Mouse (Mus musculus): ENCODE measurements at regions not wholly inside any gene's neighbourhood (a gene's known extent, or its start where the extent isn't known, plus 50 kb on each side); places are given as distances from the start of the nearest gene placed in this dataset.

DNA sequence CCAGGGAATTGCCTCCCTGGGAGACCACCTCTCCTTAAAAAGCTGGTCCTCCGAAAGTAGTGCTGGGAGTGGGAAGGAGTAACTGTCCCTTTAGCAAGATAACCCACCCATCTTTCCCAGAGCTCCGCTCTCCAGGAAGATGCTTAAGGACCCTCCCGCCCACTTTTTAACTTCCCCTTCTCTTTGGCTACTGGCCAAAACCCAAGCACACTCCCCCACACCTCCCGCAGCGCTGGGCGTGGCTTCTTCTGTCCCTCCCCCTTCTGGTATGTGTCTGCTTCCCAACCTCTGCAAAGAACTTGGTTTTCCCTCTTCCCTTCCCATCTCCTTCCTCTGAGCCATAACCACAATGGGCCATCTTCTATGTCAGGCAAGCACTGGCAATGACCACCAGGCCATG lies 85.4 kb downstream of the Rpap3 start:
- ATAC-seq (ENCODE audit: low TSS enrichment) = no peak

DNA sequence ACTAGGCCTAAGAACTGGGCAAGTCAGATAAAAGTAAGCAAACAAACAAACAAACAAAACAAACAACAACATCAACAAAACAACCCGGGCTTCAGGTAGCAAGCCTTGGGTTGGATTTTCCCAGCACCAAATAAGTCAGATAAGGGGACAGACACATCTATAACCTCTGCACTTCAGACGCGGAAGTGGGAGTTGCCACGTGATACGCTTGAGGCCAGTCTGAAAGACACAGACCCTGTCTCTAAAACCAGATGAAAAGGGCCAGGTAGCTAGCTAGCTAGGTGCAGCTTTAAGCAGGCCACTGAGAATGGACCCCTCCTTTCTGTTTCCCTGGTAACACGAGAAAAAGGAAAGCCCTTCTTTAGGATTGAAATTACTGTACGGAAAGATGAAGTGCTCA lies 85.9 kb downstream of the Rpap3 start:
- ATAC-seq (ENCODE audit: low TSS enrichment) = no peak

- ATAC-seq (ENCODE audit: low TSS enrichment) = no peak
Observed at GRCm38 (mm10) chr15:97612325-97612724, 93.3 kb downstream of the Rpap3 start.

DNA sequence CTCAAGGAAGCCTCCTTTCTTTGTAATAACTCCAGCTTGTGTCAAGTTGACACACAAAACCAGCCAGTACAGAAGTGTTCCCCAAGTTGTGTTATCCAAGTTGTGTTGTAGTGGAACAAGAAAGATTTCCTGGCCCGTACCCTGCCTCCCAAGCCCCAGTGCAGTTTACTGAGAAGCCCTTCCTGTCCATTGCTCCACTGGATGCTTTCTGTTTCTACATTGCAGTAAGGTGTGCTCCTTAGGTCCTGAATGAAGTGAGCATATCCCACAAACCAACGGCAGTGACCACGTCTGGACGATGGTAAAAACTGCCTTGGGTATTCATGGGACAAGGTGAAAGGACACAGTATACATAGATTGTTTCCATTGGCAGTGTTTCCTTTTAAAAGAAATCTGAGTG lies 94.9 kb downstream of the Rpap3 start:
- no peak for ATAC-seq (ENCODE audit: low TSS enrichment)

DNA sequence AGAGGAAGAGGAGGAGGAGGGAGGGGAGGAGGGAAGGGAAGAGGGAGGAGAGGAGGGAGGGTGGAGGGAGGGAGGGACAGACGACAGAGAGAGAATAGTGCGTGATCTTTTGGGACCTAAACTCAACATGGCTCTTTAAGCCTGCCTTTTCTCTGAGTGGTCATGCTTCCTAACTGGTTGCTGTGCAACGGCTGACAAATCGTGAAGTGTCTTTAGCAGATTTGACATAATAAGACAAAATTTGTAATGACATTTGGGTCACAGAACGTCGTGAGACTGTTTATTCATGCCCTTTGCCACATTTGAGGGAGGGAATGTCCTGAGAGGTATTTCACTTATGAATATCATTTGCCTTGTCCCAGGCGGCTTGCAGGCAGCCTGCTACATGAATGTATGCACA lies 96.1 kb downstream of the Rpap3 start:
- no peak for ATAC-seq (ENCODE audit: low TSS enrichment)

DNA sequence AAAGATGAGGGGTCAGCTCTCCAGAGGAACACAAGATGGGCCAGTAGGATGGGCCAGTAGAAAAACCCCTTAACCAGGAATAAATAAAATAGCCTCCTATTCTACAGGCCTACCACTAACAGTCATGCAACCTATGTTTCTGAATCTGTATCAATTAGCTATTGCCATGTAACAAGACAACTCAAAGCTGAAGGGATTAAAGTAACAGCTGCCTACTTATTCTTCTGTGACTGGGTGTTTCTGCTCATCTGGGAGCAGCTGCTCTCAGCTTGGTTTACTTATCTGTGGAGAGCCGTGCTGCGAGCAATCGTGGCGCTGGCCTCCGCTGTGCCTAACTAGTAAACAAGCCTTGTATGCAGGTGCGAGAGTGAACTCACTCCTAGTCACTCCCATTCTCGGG lies 97.0 kb downstream of the Rpap3 start:
- ATAC-seq (ENCODE audit: low TSS enrichment) = no peak

- ATAC-seq (ENCODE audit: low TSS enrichment) = no peak
Observed at GRCm38 (mm10) chr15:97607617-97608206, 97.9 kb downstream of the Rpap3 start.

DNA sequence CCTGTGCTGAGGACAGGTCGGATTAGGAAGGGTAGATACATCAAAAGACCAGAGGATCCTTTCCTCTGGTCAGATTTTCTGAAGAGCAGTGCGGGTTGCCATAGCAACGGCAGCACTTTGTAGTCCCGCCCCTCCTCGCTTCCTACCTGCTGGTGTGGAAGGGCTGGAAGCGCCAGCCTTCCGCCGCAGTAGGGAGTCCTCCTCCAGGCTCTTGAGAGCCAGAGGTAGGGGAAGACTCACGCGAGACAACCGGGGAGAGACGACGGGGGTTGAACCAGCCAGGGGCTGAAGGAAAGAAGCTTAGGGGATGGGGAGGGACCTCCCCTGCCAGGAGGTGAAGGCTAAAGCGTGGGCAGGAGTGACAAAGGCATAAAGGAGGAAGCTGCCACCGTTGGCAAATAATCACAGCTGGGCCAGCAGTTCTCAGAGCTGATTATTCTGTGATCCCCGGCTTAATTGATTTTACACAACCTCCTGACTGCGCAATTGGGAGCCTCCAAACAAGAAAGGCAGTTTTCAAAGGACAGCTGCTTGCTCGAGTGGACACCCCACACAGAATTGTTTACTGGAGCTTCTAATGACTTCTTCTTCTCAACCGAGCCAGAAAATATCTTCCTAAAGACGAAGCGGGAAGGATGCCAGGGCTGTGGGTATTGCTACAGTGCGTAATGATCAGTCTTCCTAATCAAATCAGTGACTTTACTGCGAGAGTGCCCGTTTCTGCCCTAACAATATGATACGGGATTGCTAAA lies 98.8 kb downstream of the Rpap3 start:
- peak; percentile 98 for ATAC-seq (ENCODE audit: low TSS enrichment)

GRCm38 (mm10) chr15:97606232-97606629 lies 99.4 kb downstream of the Rpap3 start:
- ATAC-seq (ENCODE audit: low TSS enrichment) = no peak

- no peak for ATAC-seq (ENCODE audit: low TSS enrichment)
Observed at GRCm38 (mm10) chr15:97605791-97606190, 99.8 kb downstream of the Rpap3 start.

GRCm38 (mm10) chr15:97603492-97603891 lies 102.1 kb downstream of the Rpap3 start:
- ATAC-seq (ENCODE audit: low TSS enrichment) = no peak

- ATAC-seq (ENCODE audit: low TSS enrichment) = no peak
Observed at GRCm38 (mm10) chr15:97598270-97598669, 107.4 kb downstream of the Rpap3 start.

DNA sequence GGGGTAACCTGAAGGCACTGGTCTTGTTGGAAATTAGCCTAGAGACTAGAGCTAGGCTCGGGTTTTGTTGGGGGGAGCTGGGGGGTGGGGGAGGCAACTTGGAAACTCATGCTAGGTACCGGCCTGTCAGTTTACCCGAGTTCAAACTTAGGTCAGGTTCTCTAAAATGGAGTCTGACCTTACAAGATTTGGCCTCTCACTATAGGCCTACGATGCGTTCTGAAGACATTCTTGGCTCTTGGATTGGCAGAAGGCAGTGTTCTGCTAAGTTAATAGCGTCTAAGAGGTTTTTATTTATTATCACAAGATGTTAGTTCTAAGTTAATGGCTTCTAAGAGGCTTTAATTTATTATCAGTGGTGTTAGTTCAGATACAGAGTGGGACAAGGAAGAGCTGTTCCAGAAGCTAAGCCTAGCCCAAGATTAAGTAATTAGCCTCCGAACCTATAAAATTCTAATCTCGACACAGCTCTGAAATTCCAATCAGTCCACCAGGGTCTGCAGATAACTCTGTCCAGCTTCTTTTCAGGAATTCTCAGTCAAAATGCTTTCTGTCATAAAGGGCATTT lies 109.0 kb downstream of the Rpap3 start:
- ATAC-seq (ENCODE audit: low TSS enrichment) = no peak

- no peak for ATAC-seq (ENCODE audit: low TSS enrichment)
Observed at GRCm38 (mm10) chr15:97595284-97595796, 110.3 kb downstream of the Rpap3 start.

- no peak for ATAC-seq (ENCODE audit: low TSS enrichment)
Observed at GRCm38 (mm10) chr15:97593781-97594600, 111.6 kb downstream of the Rpap3 start.

- no peak for ATAC-seq (ENCODE audit: low TSS enrichment)
Observed at GRCm38 (mm10) chr15:97592786-97593185, 112.8 kb downstream of the Rpap3 start.

DNA sequence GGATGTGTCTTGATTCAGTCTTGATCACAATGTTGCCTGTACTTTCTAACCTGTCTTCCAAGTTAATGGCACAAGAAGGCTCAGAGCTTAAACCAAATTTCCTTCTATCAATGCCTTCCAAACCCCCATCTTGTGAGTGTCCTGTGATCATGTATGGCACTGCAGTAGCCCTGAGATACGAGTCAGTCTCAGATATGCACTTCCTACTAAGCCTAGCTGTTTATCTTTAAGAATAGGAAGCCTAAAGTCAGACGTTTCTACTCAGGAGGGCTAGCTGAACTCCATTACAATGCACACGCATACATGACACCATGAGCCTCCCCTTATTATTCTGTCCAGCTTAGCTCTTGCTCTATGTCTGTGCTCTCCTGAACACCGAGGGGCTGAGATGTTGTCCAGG lies 114.2 kb downstream of the Rpap3 start:
- ATAC-seq (ENCODE audit: low TSS enrichment) = no peak

- ATAC-seq (ENCODE audit: low TSS enrichment) = no peak
Observed at GRCm38 (mm10) chr15:97590732-97591292, 114.8 kb downstream of the Rpap3 start.

DNA sequence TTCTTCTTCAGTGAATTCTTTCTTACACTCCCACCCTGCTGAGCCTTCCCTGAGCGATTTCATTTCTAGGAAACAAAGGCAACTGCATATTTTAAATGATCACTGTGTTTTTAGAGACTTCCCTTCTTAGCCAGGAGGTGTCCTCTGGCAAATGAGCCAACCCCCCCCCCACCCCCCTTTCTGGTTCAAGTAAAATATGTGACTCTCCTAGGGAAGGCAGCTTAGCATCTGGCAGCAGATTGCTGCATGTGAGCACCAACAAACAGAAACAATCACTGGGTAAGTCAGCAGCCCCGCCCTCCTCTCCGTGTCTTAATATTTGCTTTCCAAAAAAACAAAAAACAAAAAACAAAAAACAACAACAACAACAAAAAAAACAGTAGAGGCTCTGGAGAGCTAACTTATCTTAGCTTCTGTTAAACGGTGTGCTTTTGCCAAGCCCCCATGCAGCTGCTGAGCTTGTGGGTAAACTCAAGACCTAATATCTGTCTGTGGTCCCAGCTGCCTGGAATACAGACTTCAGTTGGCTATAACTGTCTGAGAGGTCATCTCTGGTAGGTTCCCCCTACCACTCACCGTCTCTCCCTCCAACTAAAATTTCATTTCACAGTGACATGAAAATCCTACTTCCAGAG lies 117.9 kb downstream of the Rpap3 start:
- ATAC-seq (ENCODE audit: low TSS enrichment) = no peak

GRCm38 (mm10) chr15:97581724-97582154 lies 123.9 kb downstream of the Rpap3 start:
- peak; percentile 44; the same call in 1 of the 2 replicates for ATAC-seq (ENCODE audit: low TSS enrichment)

- ATAC-seq (ENCODE audit: low TSS enrichment) = no peak
Observed at GRCm38 (mm10) chr15:97580726-97581125, 124.9 kb downstream of the Rpap3 start.
